Mouse (Mus musculus) lung, adult 2 months (tissue): Measurements from ENCODE around the gene Gm10273. TPM values are rescaled to one million over a fixed set of nuclear protein-coding genes. Genes with fewer than 3 reads are reported as not detected.

Experiments used
- DNase-seq: peaks from one replicate; pipeline ENCODE4 v3.0.0; 2022
- H3K4me1 ChIP-seq: fragments of 200-500 bp; 2 replicates; pipeline ENCODE4 v1.6.1; 2011; ENCODE audit warnings: low read length; ENCODE audit not compliant: control insufficient read depth, insufficient read depth
- H3K4me3 ChIP-seq: fragments of 200-500 bp; replicated peaks from 2 replicates; pipeline ENCODE3; 2011; ENCODE audit warnings: low read depth, mild to moderate bottlenecking, control low read depth, low read length; ENCODE audit errors: extremely low read depth
- CTCF ChIP-seq: fragments of 200-500 bp; IDR thresholded peaks from 2 replicates; pipeline ENCODE4 v1.5.1; 2011; ENCODE audit warnings: mild to moderate bottlenecking, low read length, control low read depth; ENCODE audit not compliant: insufficient read depth
- POLR2A ChIP-seq: fragments of 200-500 bp; IDR thresholded peaks from 2 replicates; pipeline ENCODE4 v1.6.1; 2011; ENCODE audit warnings: low read depth, mild to moderate bottlenecking, control low read depth, low read length, borderline replicate concordance; ENCODE audit errors: extremely low read depth
- WGBS: fragments of 180-500 bp; shearing (Covaris S2); methylation state at CpG from one replicate; pipeline ENCODE4 v1.1.7; 2018; 5-methylcytosine and 5-hydroxymethylcytosine counted together
- polyA plus RNA-seq: library from polyadenylated mRNA; depleted of rRNA; stranded (reverse); fragments of >200 nt; gene quantifications from 2 replicates; pipeline ENCODE4 v1.2.3, GENCODE M21; 2012

Gene Gm10273
- polyA plus RNA-seq, 1 experiment, result 2.3 TPM

GRCm38 (mm10) chr10:59389652-59390051 lies 5.8 kb upstream of the Gm10273 start:
- no peak for TF ChIP-seq POLR2A
- no peak for TF ChIP-seq CTCF
- H3K4me3 ChIP-seq, result no peak overlapping the region
- WGBS, result 92% methylated on average over 3 of the region's 3 CpGs
- H3K4me1 ChIP-seq, result no peaks in the 10 kb centered on the region
- DNase-seq, result no peak

GRCm38 (mm10) chr10:59391907-59392306 lies 3.5 kb upstream of the Gm10273 start:
- TF ChIP-seq POLR2A, result no peak
- no peaks in the 10 kb centered on the region for H3K4me1 ChIP-seq
- DNase-seq, result no peak
- H3K4me3 ChIP-seq, result no peak overlapping the region
- WGBS, result 29% methylated on average over 4 of the region's 4 CpGs

- no peaks in the 10 kb centered on the region for H3K4me1 ChIP-seq
- DNase-seq, result no peak
- no peak within 1 kb of the TSS for H3K4me3 ChIP-seq
- 62% methylated on average over 21 of the region's 21 CpGs for WGBS
- TF ChIP-seq CTCF, result no peak
- TF ChIP-seq POLR2A, result no peak
Measured at GRCm38 (mm10) chr10:59402899-59403792, 7.7 kb downstream of the Gm10273 start, which contains the start of gene Pla2g12b. Pla2g12b (plus strand) TSS chr10:59403660.

- Histone ChIP-seq H3K4me3 (no peak overlapping the region), H3K4me1 (no peaks in the 10 kb centered on the region)
- TF ChIP-seq POLR2A, result no peak
- TF ChIP-seq CTCF, result no peak
- WGBS, result 67% methylated on average over 10 of the region's 10 CpGs
- DNase-seq, result no peak
Measured at GRCm38 (mm10) chr10:59403793-59404149, 8.3 kb downstream of the Gm10273 start.

- Histone ChIP-seq H3K4me3 (no peak overlapping the region), H3K4me1 (no peaks in the 10 kb centered on the region)
- 53% methylated on average over 6 of the region's 6 CpGs for WGBS
- TF ChIP-seq CTCF (no peak), POLR2A (no peak)
- no peak for DNase-seq
Measured at GRCm38 (mm10) chr10:59408499-59408898, 13.1 kb downstream of the Gm10273 start.

GRCm38 (mm10) chr10:59410264-59410663 lies 14.8 kb downstream of the Gm10273 start:
- no peaks in the 10 kb centered on the region for H3K4me1 ChIP-seq
- no peak for DNase-seq
- H3K4me3 ChIP-seq, result no peak overlapping the region
- WGBS, result 69% methylated on average over 12 of the region's 12 CpGs
- no peak for TF ChIP-seq POLR2A
- TF ChIP-seq CTCF, result no peak

GRCm38 (mm10) chr10:59413711-59414110 lies 18.3 kb downstream of the Gm10273 start:
- Histone ChIP-seq H3K4me3 (no peak overlapping the region), H3K4me1 (no peaks in the 10 kb centered on the region)
- WGBS, result 93% methylated on average over 4 of the region's 4 CpGs
- TF ChIP-seq POLR2A (no peak), CTCF (no peak)
- DNase-seq, result no peak

GRCm38 (mm10) chr10:59416623-59417022 lies 21.2 kb downstream of the Gm10273 start:
- Histone ChIP-seq H3K4me1 (no peaks in the 10 kb centered on the region), H3K4me3 (no peak overlapping the region)
- 50% methylated on average over 3 of the region's 3 CpGs for WGBS
- TF ChIP-seq POLR2A, result no peak
- TF ChIP-seq CTCF, result no peak
- no peak for DNase-seq

- TF ChIP-seq POLR2A (no peak), CTCF (no peak)
- 86% methylated on average over 4 of the region's 4 CpGs for WGBS
- no peak overlapping the region for H3K4me3 ChIP-seq
Measured at GRCm38 (mm10) chr10:59419516-59419915, 24.1 kb downstream of the Gm10273 start.

GRCm38 (mm10) chr10:59424453-59424852 lies 29.0 kb downstream of the Gm10273 start:
- WGBS, result 69% methylated on average over 3 of the region's 3 CpGs
- DNase-seq, result no peak
- TF ChIP-seq POLR2A (no peak), CTCF (no peak)

More at GRCm38 (mm10) chr10:59419516-59419915, 24.1 kb downstream of the Gm10273 start:
- H3K4me1 ChIP-seq, result no peaks in the 10 kb centered on the region
- DNase-seq, result no peak

More at GRCm38 (mm10) chr10:59424453-59424852, 29.0 kb downstream of the Gm10273 start:
- H3K4me3 ChIP-seq, result no peak overlapping the region
- no peaks in the 10 kb centered on the region for H3K4me1 ChIP-seq
